Mouse (Mus musculus) embryonic fibroblast, embryonic 13.5 days (primary cell): ENCODE measurements around the gene Robo2. TPM values are rescaled to one million over a fixed set of nuclear protein-coding genes. Genes with fewer than 3 reads are reported as not detected.

Experiments
- H3K27ac ChIP-seq: 2 replicates; pipeline ENCODE4 v1.5.1; 2012; ENCODE audit warnings: low read length, control low read depth, inconsistent platforms; ENCODE audit not compliant: insufficient read depth
- H3K4me1 ChIP-seq: 2 replicates; pipeline ENCODE4 v1.6.1; 2011; ENCODE audit warnings: low read length; ENCODE audit not compliant: control insufficient read depth, insufficient read depth
- H3K4me3 ChIP-seq: 2 replicates; pipeline ENCODE4 v1.5.1; 2011; ENCODE audit warnings: mild to moderate bottlenecking, control low read depth, low read length; ENCODE audit not compliant: insufficient read depth
- CTCF ChIP-seq: IDR thresholded peaks from 2 replicates; pipeline ENCODE4 v1.5.1; 2011; ENCODE audit warnings: mild to moderate bottlenecking, control low read depth, low read length, moderate library complexity, borderline replicate concordance; ENCODE audit not compliant: insufficient read depth
- POLR2A ChIP-seq: IDR thresholded peaks from 2 replicates; pipeline ENCODE4 v1.6.1; 2011; ENCODE audit warnings: low read depth, mild to moderate bottlenecking, control low read depth, low read length, moderate library complexity
- polyA plus RNA-seq: library from polyadenylated mRNA; stranded (reverse); fragments of >200 nt; gene quantifications from 2 replicates; pipeline ENCODE4 v1.2.4, GENCODE M21; 2011; ENCODE audit warnings: low read depth; ENCODE audit not compliant: missing spikeins, insufficient read length

The Robo2 gene
- polyA plus RNA-seq, 1 experiment, result 24.1 TPM

GRCm38 (mm10) chr16:74274596-74274995 lies 137.0 kb downstream of the Robo2 start:
- no peak overlapping the region for H3K27ac ChIP-seq
- no peak overlapping the region for H3K4me3 ChIP-seq
- H3K4me1 ChIP-seq, result no peaks in the 10 kb centered on the region
- no peak for TF ChIP-seq CTCF
- TF ChIP-seq POLR2A, result no peak

DNA sequence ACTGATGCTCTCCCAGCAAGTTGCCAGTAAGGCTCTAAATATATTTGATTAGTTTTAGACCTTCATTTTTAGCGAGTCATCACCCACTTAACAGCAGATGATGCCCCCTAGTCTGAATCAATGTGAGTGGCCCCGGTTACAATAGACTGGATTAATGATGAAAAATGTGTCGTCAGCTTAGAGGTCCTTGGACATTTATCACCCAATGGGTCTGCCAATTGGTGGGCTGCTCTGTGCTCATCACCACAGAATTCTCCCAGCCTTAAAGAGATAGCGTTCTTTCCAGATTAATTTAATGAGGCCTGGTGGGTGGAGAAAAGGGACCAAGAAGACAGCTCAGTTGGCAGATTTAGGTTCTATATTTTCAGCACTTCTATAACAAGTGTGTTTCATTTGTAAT lies 138.6 kb downstream of the Robo2 start:
- TF ChIP-seq POLR2A (no peak), CTCF (no peak)
- H3K27ac ChIP-seq, result no peak overlapping the region
- H3K4me1 ChIP-seq, result no peaks in the 10 kb centered on the region
- no peak overlapping the region for H3K4me3 ChIP-seq

GRCm38 (mm10) chr16:74258241-74258640 lies 153.4 kb downstream of the Robo2 start:
- H3K4me1 ChIP-seq, result no peaks in the 10 kb centered on the region
- H3K27ac ChIP-seq, result no peak overlapping the region
- H3K4me3 ChIP-seq, result no peak overlapping the region
- TF ChIP-seq CTCF (no peak), POLR2A (no peak)

- TF ChIP-seq POLR2A (no peak), CTCF (no peak)
- H3K4me3 ChIP-seq, result no peak overlapping the region
- H3K4me1 ChIP-seq, result no peaks in the 10 kb centered on the region
- H3K27ac ChIP-seq, result no peak overlapping the region
Observed at GRCm38 (mm10) chr16:74244452-74244851, 167.2 kb downstream of the Robo2 start.

DNA sequence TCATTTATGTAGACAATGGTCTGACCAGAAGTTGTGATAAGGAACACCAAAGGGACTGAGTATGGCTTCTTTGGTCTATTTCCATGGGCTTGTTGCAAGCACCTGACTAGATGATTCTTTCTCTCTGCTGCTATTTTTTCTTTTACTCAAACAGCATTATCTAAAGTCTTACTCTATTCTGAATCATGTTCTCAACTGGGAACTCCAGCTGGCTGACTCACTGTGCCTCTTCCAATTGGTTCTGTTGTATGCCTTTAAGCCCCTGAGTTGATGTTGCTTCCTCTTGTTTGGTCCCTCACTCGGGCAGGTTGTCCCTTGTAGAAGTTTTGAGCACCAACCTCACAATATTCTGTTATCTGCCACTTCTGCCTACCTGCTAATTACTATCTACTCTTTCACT lies 170.1 kb downstream of the Robo2 start:
- H3K4me1 ChIP-seq, result no peaks in the 10 kb centered on the region
- H3K4me3 ChIP-seq, result no peak overlapping the region
- TF ChIP-seq CTCF (no peak), POLR2A (no peak)
- H3K27ac ChIP-seq, result no peak overlapping the region

- TF ChIP-seq CTCF, result no peak
- no peak overlapping the region for H3K4me3 ChIP-seq
- no peak overlapping the region for H3K27ac ChIP-seq
- H3K4me1 ChIP-seq, result no peaks in the 10 kb centered on the region
Observed at GRCm38 (mm10) chr16:74237411-74237930, 174.2 kb downstream of the Robo2 start.

DNA sequence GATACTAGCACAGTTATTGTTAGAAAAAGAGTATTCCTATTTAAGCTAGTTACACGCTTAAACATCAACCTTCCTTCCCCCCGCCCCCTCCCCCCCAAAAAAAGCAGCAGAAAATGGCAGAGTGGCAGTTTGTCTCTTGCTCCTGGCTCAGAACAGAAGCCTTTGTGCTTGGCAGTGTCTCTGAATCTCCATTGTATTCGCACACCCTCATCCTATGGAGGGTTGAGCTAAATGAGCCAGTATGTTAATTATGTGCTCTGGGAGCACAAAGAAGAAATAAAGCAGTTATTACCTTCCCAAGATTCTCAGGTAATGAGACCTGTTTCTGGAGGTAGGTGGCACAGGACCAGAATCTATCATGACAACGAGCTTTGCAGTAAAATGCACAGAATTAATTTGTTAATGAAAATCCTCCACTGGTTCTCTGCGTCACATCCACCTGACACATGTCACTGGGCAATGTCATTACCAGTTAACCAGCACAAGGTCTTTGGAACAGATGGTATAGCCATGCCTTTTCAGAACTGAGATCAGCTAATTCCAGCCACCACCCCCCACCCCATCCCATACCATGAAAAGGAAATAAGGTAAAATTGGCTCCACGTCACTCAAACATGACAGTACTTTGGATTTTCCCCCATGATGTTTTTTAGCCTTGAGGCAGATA lies 177.1 kb downstream of the Robo2 start:
- TF ChIP-seq POLR2A (no peak), CTCF (no peak)
- Histone ChIP-seq H3K27ac (no peak overlapping the region), H3K4me3 (no peak overlapping the region), H3K4me1 (no peaks in the 10 kb centered on the region)

GRCm38 (mm10) chr16:74233596-74233995 lies 178.0 kb downstream of the Robo2 start:
- no peak overlapping the region for H3K4me3 ChIP-seq
- H3K4me1 ChIP-seq, result no peaks in the 10 kb centered on the region
- no peak overlapping the region for H3K27ac ChIP-seq
- TF ChIP-seq POLR2A, result no peak
- no peak for TF ChIP-seq CTCF

- no peak overlapping the region for H3K27ac ChIP-seq
- H3K4me3 ChIP-seq, result no peak overlapping the region
- no peak for TF ChIP-seq CTCF
- no peak for TF ChIP-seq POLR2A
- H3K4me1 ChIP-seq, result no peaks in the 10 kb centered on the region
Observed at GRCm38 (mm10) chr16:74227285-74227684, 184.3 kb downstream of the Robo2 start.

- TF ChIP-seq CTCF (no peak), POLR2A (no peak)
- H3K27ac ChIP-seq, result no peak overlapping the region
Observed at GRCm38 (mm10) chr16:74225423-74226272, 186.0 kb downstream of the Robo2 start.

More at GRCm38 (mm10) chr16:74225423-74226272, 186.0 kb downstream of the Robo2 start:
- Histone ChIP-seq H3K4me1 (no peaks in the 10 kb centered on the region), H3K4me3 (no peak overlapping the region)
